Mouse (Mus musculus): ENCODE results near the gene Scamp3. TPM values are rescaled to one million over a fixed set of nuclear protein-coding genes. Genes with fewer than 3 reads are reported as not detected.
"Not testable (repeated sequence)": the region's sequence is repeated elsewhere in the genome, so short reads cannot be mapped to it uniquely, and the experiment has no call there.

Gene Scamp3
- polyA plus RNA-seq, 1 experiment from 2014 or later, result 70.9 TPM

GRCm38 (mm10) chr3:89214681-89215411 lies 37.6 kb downstream of the Scamp3 start, which contains the start of gene Thbs3:
Thbs3 (plus strand) TSS chr3:89215180.
- H3K27me3 ChIP-seq, result no peaks in the 10 kb centered on the region
- peak within 1 kb of the TSS; percentile 74 for H3K9ac ChIP-seq

DNA sequence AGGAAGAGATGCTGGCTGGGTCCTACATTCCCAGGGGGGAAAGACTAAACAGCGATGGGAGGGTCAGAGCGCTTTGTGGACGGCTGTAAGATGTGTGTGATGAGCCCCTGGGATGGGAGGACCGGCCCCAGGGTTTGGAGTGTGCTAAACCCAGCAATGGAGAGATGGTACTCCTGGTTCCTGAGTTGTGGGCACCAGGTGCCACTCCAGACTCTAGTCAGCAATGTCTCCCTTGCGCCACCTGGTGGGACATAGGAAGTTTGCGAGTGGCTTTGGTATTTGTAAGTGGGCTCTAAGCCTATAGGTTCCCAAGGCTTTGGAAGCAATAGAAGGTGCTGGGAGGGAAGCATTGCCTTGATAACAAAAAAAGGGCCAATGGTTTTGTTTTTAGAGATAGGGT lies 38.6 kb downstream of the Scamp3 start:
- H3K36me3 ChIP-seq, result no peaks in the 10 kb centered on the region
- H3K9me3 ChIP-seq (replicated peaks), result no peaks in the 10 kb centered on the region
- peak overlapping the region; percentile 92 for H3K4me2 ChIP-seq
- ATAC-seq (replicated peaks; ENCODE audit: insufficient number of reproducible peaks, insufficient read depth, low FRiP score, low read depth), result no peak
- peak overlapping the region; percentile 12; the same call in 1 of the 2 replicates for H3K9ac ChIP-seq
- H3K27ac ChIP-seq, result peak overlapping the region; percentile 98; the same call in 1 of the 2 replicates
- H3K4me1 ChIP-seq (replicated peaks), result peaks cover 33% of the 10 kb centered on the region
- H3K4me3 ChIP-seq, result peak overlapping the region; percentile 92
- 1% methylated on average over 6 of the region's 6 CpGs for WGBS
- no peaks in the 10 kb centered on the region for H3K27me3 ChIP-seq

More at GRCm38 (mm10) chr3:89214681-89215411, 37.6 kb downstream of the Scamp3 start, which contains the start of gene Thbs3:
- Histone ChIP-seq H3K9me3 (replicated peaks) (no peaks in the 10 kb centered on the region), H3K4me2 (peak within 1 kb of the TSS; percentile 92), H3K4me3 (peak within 1 kb of the TSS; percentile 92), H3K36me3 (peaks cover 8% of the 10 kb centered on the region; the same call in 1 of the 2 replicates), H3K4me1 (replicated peaks) (peaks cover 36% of the 10 kb centered on the region), H3K27ac (peak within 1 kb of the TSS; percentile 98)
- ATAC-seq (replicated peaks; ENCODE audit: insufficient number of reproducible peaks, insufficient read depth, low FRiP score, low read depth), result no peak
- 2% methylated on average over 18 of the region's 19 CpGs for WGBS

DNA sequence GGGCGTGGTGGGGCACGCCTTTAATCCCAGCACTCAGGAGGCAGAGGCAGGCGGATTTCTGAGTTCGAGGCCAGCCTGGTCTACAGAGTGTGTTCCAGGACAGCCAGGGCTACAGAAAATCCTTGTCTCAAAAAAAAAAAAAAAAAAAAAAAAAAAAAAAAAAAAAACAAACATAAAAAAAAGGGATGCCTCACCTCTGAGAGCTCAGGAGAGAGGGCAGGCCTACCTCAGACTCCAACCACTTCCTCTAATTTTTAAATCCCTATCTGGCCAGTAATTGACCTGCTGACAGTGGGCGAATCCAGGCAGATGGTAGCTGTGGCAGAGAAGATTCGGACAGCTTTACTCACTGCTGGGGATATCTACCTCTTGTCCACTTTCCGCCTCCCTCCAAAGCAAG lies 39.1 kb downstream of the Scamp3 start:
- not testable (repeated sequence) for H3K9ac ChIP-seq; H3K36me3 ChIP-seq; ATAC-seq (replicated peaks; ENCODE audit: insufficient number of reproducible peaks, insufficient read depth, low FRiP score, low read depth); H3K4me3 ChIP-seq; H3K27ac ChIP-seq; H3K9me3 ChIP-seq (replicated peaks); H3K27me3 ChIP-seq
- Histone ChIP-seq H3K4me2 (peak overlapping the region; percentile 92; the same call in 1 of the 2 replicates), H3K4me1 (replicated peaks) (peaks cover 32% of the 10 kb centered on the region)
- 71% methylated on average over 7 of the region's 7 CpGs for WGBS

GRCm38 (mm10) chr3:89218271-89218670 lies 41.0 kb downstream of the Scamp3 start:
- Histone ChIP-seq H3K9me3 (replicated peaks) (no peaks in the 10 kb centered on the region), H3K27ac (no peak overlapping the region), H3K4me1 (replicated peaks) (peaks cover 19% of the 10 kb centered on the region), H3K4me2 (no peak overlapping the region), H3K36me3 (no peaks in the 10 kb centered on the region), H3K9ac (no peak overlapping the region), H3K27me3 (no peaks in the 10 kb centered on the region), H3K4me3 (no peak overlapping the region)
- ATAC-seq (replicated peaks; ENCODE audit: insufficient number of reproducible peaks, insufficient read depth, low FRiP score, low read depth), result no peak
- 79% methylated on average over 1 of the region's 1 CpGs for WGBS

- WGBS, result 13% methylated on average over 8 of the region's 8 CpGs
- Histone ChIP-seq H3K4me1 (replicated peaks) (peaks cover 17% of the 10 kb centered on the region), H3K4me2 (no peak overlapping the region), H3K36me3 (no peaks in the 10 kb centered on the region), H3K9me3 (replicated peaks) (no peaks in the 10 kb centered on the region), H3K9ac (no peak overlapping the region), H3K27me3 (no peaks in the 10 kb centered on the region), H3K27ac (no peak overlapping the region), H3K4me3 (no peak overlapping the region)
- ATAC-seq (replicated peaks; ENCODE audit: insufficient number of reproducible peaks, insufficient read depth, low FRiP score, low read depth), result no peak
Measured at GRCm38 (mm10) chr3:89219546-89219945, 42.3 kb downstream of the Scamp3 start.

DNA sequence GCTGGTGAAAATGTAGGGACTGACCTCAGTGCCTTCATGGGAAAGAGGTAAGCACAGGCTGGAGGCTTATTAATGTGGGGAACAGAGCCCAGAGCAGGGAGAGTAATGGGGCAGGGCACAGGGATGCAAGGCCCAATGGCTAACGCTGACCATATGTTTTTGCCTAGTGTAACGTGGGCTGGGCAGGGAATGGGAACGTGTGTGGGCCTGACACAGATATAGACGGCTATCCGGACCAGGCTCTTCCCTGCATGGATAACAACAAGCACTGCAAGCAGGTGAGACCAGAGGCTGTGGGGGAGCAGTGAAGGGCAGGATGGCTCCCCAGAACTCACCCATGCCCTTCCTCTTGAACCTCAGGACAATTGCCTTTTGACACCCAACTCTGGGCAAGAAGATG lies 43.9 kb downstream of the Scamp3 start:
- ATAC-seq (replicated peaks; ENCODE audit: insufficient number of reproducible peaks, insufficient read depth, low FRiP score, low read depth), result no peak
- Histone ChIP-seq H3K27me3 (peaks cover 13% of the 10 kb centered on the region), H3K4me2 (no peak overlapping the region), H3K27ac (no peak overlapping the region), H3K9ac (no peak overlapping the region), H3K9me3 (replicated peaks) (no peaks in the 10 kb centered on the region), H3K36me3 (no peaks in the 10 kb centered on the region), H3K4me3 (no peak overlapping the region), H3K4me1 (replicated peaks) (peaks cover under 1% of the 10 kb centered on the region)
- WGBS, result 78% methylated on average over 5 of the region's 5 CpGs

GRCm38 (mm10) chr3:89224796-89225195 lies 47.5 kb downstream of the Scamp3 start:
- Histone ChIP-seq H3K4me1 (replicated peaks) (peaks cover 17% of the 10 kb centered on the region), H3K9me3 (replicated peaks) (no peaks in the 10 kb centered on the region), H3K27ac (no peak overlapping the region), H3K4me3 (no peak overlapping the region), H3K36me3 (no peaks in the 10 kb centered on the region), H3K9ac (no peak overlapping the region), H3K27me3 (peaks cover 22% of the 10 kb centered on the region), H3K4me2 (no peak overlapping the region)
- WGBS, result 71% methylated on average over 11 of the region's 11 CpGs
- no peak for ATAC-seq (replicated peaks; ENCODE audit: insufficient number of reproducible peaks, insufficient read depth, low FRiP score, low read depth)

- 63% methylated on average over 12 of the region's 12 CpGs for WGBS
- no peaks in the 10 kb centered on the region for H3K9me3 ChIP-seq (replicated peaks)
- no peaks in the 10 kb centered on the region for H3K36me3 ChIP-seq
- no peak overlapping the region for H3K9ac ChIP-seq
- peaks cover 28% of the 10 kb centered on the region for H3K27me3 ChIP-seq
- H3K4me1 ChIP-seq (replicated peaks), result peaks cover 17% of the 10 kb centered on the region
- H3K4me2 ChIP-seq, result peak overlapping the region; percentile 17; the same call in 1 of the 2 replicates
- ATAC-seq (replicated peaks; ENCODE audit: insufficient number of reproducible peaks, insufficient read depth, low FRiP score, low read depth), result no peak
- H3K27ac ChIP-seq, result no peak overlapping the region
- H3K4me3 ChIP-seq, result no peak overlapping the region
Measured at GRCm38 (mm10) chr3:89225321-89225815, 48.1 kb downstream of the Scamp3 start.

DNA sequence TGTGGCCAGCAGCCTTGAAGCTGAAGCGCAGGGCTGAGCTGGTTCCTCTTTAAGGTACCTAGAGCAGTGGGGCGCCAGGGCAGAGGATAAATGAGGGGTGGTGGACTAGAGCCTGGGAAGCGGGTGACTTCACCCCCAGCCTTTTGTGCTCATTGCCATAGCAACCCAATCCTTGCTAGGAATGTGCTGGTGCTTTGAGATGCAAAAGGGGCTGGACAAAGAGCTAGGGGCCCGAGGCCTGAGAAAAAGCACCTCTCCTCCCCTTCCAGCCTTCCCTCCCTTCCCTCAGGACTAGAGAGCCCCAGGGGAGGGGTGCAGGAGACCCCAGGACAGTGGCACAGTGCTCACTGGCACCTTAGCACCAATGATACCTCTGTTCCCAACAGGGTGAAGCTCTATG lies 48.6 kb downstream of the Scamp3 start:
- Histone ChIP-seq H3K9ac (no peak overlapping the region), H3K4me3 (no peak overlapping the region), H3K27me3 (peaks cover 32% of the 10 kb centered on the region), H3K4me1 (replicated peaks) (peaks cover 17% of the 10 kb centered on the region), H3K27ac (no peak overlapping the region), H3K36me3 (no peaks in the 10 kb centered on the region), H3K9me3 (replicated peaks) (no peaks in the 10 kb centered on the region), H3K4me2 (peak overlapping the region; percentile 17; the same call in 1 of the 2 replicates)
- 60% methylated on average over 4 of the region's 4 CpGs for WGBS
- no peak for ATAC-seq (replicated peaks; ENCODE audit: insufficient number of reproducible peaks, insufficient read depth, low FRiP score, low read depth)

DNA sequence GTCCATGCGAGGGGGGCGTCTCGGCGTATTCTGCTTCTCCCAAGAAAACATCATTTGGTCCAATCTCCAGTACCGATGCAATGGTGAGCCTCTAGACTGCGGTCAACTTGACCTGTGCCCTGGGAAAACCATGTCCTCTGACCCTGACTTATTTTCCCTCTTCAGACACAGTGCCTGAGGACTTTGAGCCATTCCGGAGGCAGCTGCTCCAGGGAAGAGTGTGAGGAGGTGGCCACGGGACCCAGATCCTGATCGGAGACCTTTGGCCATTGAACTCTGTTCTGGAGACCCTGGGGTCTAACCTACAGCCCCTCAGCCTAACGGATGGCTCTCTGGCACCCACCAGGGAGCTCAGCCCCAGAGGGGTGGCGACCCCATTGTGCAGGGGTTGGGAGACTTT lies 49.1 kb downstream of the Scamp3 start:
- H3K4me3 ChIP-seq, result peak overlapping the region; percentile 55; the same call in 1 of the 2 replicates
- H3K36me3 ChIP-seq, result no peaks in the 10 kb centered on the region
- peaks cover 32% of the 10 kb centered on the region for H3K27me3 ChIP-seq
- WGBS, result 60% methylated on average over 11 of the region's 11 CpGs
- no peak for ATAC-seq (replicated peaks; ENCODE audit: insufficient number of reproducible peaks, insufficient read depth, low FRiP score, low read depth)
- H3K9me3 ChIP-seq (replicated peaks), result no peaks in the 10 kb centered on the region
- no peak overlapping the region for H3K9ac ChIP-seq
- no peak overlapping the region for H3K27ac ChIP-seq
- H3K4me2 ChIP-seq, result peak overlapping the region; percentile 17; the same call in 1 of the 2 replicates
- peaks cover 17% of the 10 kb centered on the region for H3K4me1 ChIP-seq (replicated peaks)

GRCm38 (mm10) chr3:89226900-89227299 lies 49.6 kb downstream of the Scamp3 start, which contains the start of gene Mtx1:
Mtx1 (minus strand) TSS chr3:89227088.
- H3K4me3 ChIP-seq, result peak within 1 kb of the TSS; percentile 55
- H3K9ac ChIP-seq, result 0 out of 2 replicates have a peak within 1 kb of the TSS, but pooled peaks have one; percentile 26
- no peaks in the 10 kb centered on the region for H3K36me3 ChIP-seq
- H3K27me3 ChIP-seq, result peaks cover 32% of the 10 kb centered on the region
- ATAC-seq (replicated peaks; ENCODE audit: insufficient number of reproducible peaks, insufficient read depth, low FRiP score, low read depth), result peak; percentile 1; the same call in 1 of the 2 replicates
- WGBS, result 10% methylated on average over 20 of the region's 21 CpGs
- peaks cover 17% of the 10 kb centered on the region for H3K4me1 ChIP-seq (replicated peaks)
- peak within 1 kb of the TSS; percentile 56 for H3K27ac ChIP-seq
- H3K9me3 ChIP-seq (replicated peaks), result no peaks in the 10 kb centered on the region
- H3K4me2 ChIP-seq, result peak within 1 kb of the TSS; percentile 66

All from heart, embryonic 15.5 days (tissue).